Mouse (Mus musculus): ENCODE measurements around the gene Gm3854.

Gene Gm3854

GRCm38 (mm10) chr7:6386995-6387394, 43.4 kb downstream of the Gm3854 start:
- DNase-seq (ENCODE audit: low read depth, low spot score), result no peak

GRCm38 (mm10) chr7:6388971-6389370, 45.4 kb downstream of the Gm3854 start:
- no peak for DNase-seq (ENCODE audit: low read depth, low spot score)

GRCm38 (mm10) chr7:6389449-6389848, 45.9 kb downstream of the Gm3854 start:
- no peak for DNase-seq (ENCODE audit: low read depth, low spot score)

- peak; percentile 21 for DNase-seq (ENCODE audit: low read depth, low spot score)
Measured at GRCm38 (mm10) chr7:6397996-6398975, 54.7 kb downstream of the Gm3854 start, which contains the start of gene Smim17. Gene Smim17, plus strand, starts transcription at chr7:6398715.

Data from A20 (cell line).